Mouse (Mus musculus) limb, embryonic 10.5 days (tissue): ENCODE data around the gene Dgki. TPM values are rescaled to one million over a fixed set of nuclear protein-coding genes. Genes with fewer than 3 reads are reported as not detected.
A peak's percentile ranks its signal among the peaks of the same experiment; 100 is the strongest.

Experiments
- DNase-seq: peaks from one replicate; pipeline ENCODE4 v3.0.0-alpha.2; 2017; ENCODE audit warnings: low spot score
- H3K27ac ChIP-seq: fragments of 300-500 bp; sonication (generic); 2 replicates; pipeline ENCODE4 v1.5.1; 2016; ENCODE audit warnings: mild to moderate bottlenecking
- H3K27me3 ChIP-seq: fragments of 300-500 bp; sonication (generic); 2 replicates; pipeline ENCODE4 v1.6.1; 2016; ENCODE audit warnings: low read depth, mild to moderate bottlenecking; ENCODE audit not compliant: poor library complexity, severe bottlenecking
- H3K36me3 ChIP-seq: fragments of 300-500 bp; sonication (generic); 2 replicates; pipeline ENCODE4 v1.6.1; 2016; ENCODE audit warnings: mild to moderate bottlenecking, moderate library complexity
- H3K4me1 ChIP-seq: fragments of 300-500 bp; sonication (generic); 2 replicates; pipeline ENCODE4 v1.6.1; 2016
- H3K4me3 ChIP-seq: fragments of 300-500 bp; sonication (generic); 2 replicates; pipeline ENCODE4 v1.5.1; 2016; ENCODE audit warnings: mild to moderate bottlenecking, moderate library complexity
- H3K9me3 ChIP-seq: fragments of 300-500 bp; sonication (generic); replicated peaks from 2 replicates; pipeline ENCODE4 v1.6.1; 2016; ENCODE audit warnings: mild to moderate bottlenecking
- WGBS: fragments of 180-500 bp; shearing (Covaris S2); methylation state at CpG from one replicate; pipeline ENCODE4 v1.1.7; 2016; 5-methylcytosine and 5-hydroxymethylcytosine counted together
- polyA plus RNA-seq: library from polyadenylated mRNA; unstranded; fragments of >200 nt; fragmentation: Nextera tagmentation; extraction: Ambion mirVana; gene quantifications from 2 replicates; pipeline ENCODE4 v1.2.1, GENCODE M21; 2016

Dgki gene
- polyA plus RNA-seq, 1 experiment from 2014 or later, result 0.48 TPM

GRCm38 (mm10) chr6:37284879-37285278 is 15.1 kb downstream of the Dgki start:
- WGBS, result 93% methylated on average over 9 of the region's 9 CpGs
- no peaks in the 10 kb centered on the region for H3K27me3 ChIP-seq
- no peaks in the 10 kb centered on the region for H3K9me3 ChIP-seq
- DNase-seq, result no peak
- no peak overlapping the region for H3K4me3 ChIP-seq
- no peaks in the 10 kb centered on the region for H3K4me1 ChIP-seq
- H3K27ac ChIP-seq, result no peak overlapping the region
- no peaks in the 10 kb centered on the region for H3K36me3 ChIP-seq

DNA sequence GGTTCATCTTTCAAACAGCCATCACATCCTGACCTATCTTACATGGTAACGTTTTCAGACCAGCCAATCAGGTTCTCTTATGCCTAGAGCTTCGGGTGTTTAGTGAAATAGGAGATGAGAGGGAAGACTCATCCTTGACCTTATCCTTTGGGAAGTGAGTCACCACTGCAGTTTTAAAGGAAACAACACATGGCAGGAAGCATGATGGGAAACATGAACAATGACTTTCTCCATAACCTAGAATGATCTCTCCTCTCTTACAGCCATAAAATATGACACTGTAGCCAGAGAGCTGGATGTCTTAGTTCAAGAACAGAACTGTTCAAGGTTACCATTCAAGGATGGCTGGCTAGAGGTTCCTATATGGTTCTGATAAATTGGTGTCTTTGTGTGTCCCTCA is 16.6 kb downstream of the Dgki start:
- no peaks in the 10 kb centered on the region for H3K9me3 ChIP-seq

GRCm38 (mm10) chr6:37282659-37283058 is 17.3 kb downstream of the Dgki start:
- H3K27ac ChIP-seq, result no peak overlapping the region
- no peaks in the 10 kb centered on the region for H3K27me3 ChIP-seq
- WGBS, result 81% methylated on average over 1 of the region's 1 CpGs
- H3K4me1 ChIP-seq, result no peaks in the 10 kb centered on the region
- no peak overlapping the region for H3K4me3 ChIP-seq
- H3K36me3 ChIP-seq, result no peaks in the 10 kb centered on the region
- no peak for DNase-seq
- H3K9me3 ChIP-seq, result no peaks in the 10 kb centered on the region

More for the DNA sequence above, 16.6 kb downstream of the Dgki start:
- no peaks in the 10 kb centered on the region for H3K4me1 ChIP-seq
- H3K27me3 ChIP-seq, result no peaks in the 10 kb centered on the region
- 66% methylated on average over 2 of the region's 2 CpGs for WGBS
- no peak for DNase-seq
- H3K36me3 ChIP-seq, result no peaks in the 10 kb centered on the region
- no peak overlapping the region for H3K4me3 ChIP-seq
- no peak overlapping the region for H3K27ac ChIP-seq

DNA sequence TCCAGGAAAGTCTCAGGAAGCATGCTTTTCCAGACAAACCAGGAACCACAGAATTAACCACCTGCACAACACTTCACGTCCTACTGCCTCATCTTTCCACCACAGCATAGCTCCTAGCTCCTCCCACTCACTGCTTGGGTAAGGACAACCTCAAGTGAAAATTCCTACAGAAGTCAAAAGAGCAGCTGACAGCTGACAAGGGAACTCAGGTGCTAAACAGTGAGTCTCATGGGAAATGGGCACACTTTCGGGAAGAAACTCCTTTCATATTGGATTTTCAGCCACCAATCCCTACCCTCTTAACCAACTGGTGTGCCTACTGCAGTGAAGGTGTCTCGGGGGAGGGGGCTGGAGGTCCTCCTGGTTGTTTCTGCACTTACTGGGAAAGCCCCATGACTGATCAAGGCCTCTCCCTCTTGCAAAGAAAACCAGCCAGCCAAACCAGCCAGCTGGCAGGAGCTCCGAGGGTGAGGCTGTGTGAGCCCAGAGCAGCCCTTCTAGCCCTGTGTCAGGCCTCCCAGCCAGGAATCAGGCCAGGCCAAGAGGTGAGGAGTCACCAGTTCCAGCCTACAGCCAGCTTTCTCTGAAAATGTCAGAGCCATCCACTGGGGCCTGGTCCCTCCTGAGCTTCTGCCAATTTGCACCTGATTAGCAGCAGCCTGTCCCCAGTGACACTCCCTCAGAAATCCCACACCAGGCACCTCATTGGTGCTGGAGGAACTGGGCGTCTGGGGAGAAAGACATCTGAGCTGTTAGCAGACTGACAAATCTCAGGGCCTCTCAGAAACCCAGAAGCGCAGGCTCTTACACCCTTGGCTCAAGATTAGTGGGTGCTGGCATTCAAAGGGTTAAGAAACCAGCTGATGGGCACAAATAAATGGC is 22.9 kb downstream of the Dgki start:
- H3K27me3 ChIP-seq, result no peaks in the 10 kb centered on the region; the same call in 1 of the 2 replicates
- 33% methylated on average over 6 of the region's 6 CpGs for WGBS
- H3K4me1 ChIP-seq, result peaks cover 9% of the 10 kb centered on the region; the same call in 1 of the 2 replicates
- H3K4me3 ChIP-seq, result no peak overlapping the region
- no peaks in the 10 kb centered on the region for H3K9me3 ChIP-seq
- peak overlapping the region; percentile 38; the same call in 1 of the 2 replicates for H3K27ac ChIP-seq
- no peaks in the 10 kb centered on the region for H3K36me3 ChIP-seq
- no peak for DNase-seq

DNA sequence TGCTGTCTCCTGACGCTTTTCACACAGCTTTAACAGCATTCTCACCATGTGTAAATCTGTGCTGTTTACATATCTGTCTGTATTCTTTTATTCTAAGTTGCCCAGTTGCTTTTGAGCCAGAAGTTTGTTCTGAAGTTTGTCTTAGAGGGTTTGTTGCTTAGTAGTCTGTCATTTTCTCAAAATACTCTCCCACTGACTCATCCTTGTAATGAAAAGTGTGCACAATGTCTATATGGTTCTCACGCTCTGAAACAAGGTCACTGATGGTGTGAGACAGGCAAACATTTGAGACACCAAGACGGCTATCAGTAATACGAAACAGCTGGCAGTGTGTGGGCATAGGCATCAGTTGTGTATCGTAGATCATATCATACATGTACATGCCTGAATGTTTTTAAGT is 23.8 kb downstream of the Dgki start:
- H3K9me3 ChIP-seq, result no peaks in the 10 kb centered on the region
- H3K27me3 ChIP-seq, result no peaks in the 10 kb centered on the region; the same call in 1 of the 2 replicates
- H3K36me3 ChIP-seq, result no peaks in the 10 kb centered on the region
- peaks cover 9% of the 10 kb centered on the region; the same call in 1 of the 2 replicates for H3K4me1 ChIP-seq
- H3K27ac ChIP-seq, result no peak overlapping the region
- 68% methylated on average over 5 of the region's 5 CpGs for WGBS
- DNase-seq, result no peak
- no peak overlapping the region for H3K4me3 ChIP-seq

DNA sequence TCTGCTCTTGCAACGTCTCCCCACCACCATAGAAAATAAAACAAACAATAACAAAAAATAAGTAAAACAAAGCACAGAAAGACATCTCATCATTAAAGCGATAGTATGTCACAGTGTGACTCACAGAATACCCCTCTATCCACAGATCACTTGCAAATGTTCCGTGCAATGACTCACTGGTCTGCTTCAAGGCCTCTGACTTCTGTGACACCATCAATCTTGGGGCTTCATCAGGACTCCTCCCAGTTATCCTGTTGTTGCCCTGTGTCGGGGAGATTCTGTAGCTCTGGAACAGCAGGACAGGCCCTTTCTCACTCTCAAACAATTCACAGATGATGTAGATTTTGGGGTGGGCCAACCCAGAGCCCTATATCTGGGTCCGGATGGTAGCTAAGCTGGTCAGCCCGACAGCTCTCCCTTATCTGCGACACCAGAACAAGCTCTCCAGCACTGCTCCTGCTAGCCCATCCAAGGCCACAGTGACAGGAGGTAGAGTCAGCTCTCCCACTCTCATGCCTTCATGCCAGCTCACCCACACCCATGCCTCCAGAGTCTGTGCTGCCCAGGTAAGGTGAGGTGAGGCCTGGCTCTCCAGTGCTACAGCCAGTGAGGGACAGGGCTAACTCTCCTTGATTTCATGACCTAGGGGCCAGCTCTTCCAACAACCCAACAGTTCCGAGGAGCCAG is 28.9 kb downstream of the Dgki start:
- 62% methylated on average over 8 of the region's 8 CpGs for WGBS
- DNase-seq, result no peak

DNA sequence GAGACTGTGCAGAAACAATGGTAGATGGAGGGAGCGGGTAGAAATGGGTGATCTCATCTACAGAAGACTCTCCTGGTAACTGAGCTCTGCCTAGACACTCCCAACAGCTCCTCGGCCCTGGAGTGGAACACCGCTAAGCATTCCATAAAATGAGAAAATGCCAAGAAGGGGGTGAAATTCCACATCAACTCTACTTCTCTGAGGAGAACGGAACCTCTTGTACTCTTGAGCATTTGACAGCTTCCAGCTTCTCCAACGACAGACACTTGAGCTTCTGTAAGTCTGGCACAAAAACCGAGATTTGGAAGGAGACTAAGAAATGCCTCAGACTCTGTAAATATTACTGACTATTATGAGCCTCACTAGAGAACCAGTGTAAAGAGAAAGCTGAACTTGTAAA is 31.4 kb downstream of the Dgki start:
- Histone ChIP-seq H3K4me1 (no peaks in the 10 kb centered on the region), H3K4me3 (no peak overlapping the region), H3K36me3 (no peaks in the 10 kb centered on the region), H3K9me3 (no peaks in the 10 kb centered on the region), H3K27ac (no peak overlapping the region), H3K27me3 (no peaks in the 10 kb centered on the region)
- WGBS, result 92% methylated on average over 6 of the region's 6 CpGs
- DNase-seq, result no peak

More for the DNA sequence above, 28.9 kb downstream of the Dgki start:
- no peak overlapping the region for H3K4me3 ChIP-seq
- H3K9me3 ChIP-seq, result no peaks in the 10 kb centered on the region
- no peak overlapping the region for H3K27ac ChIP-seq
- no peaks in the 10 kb centered on the region for H3K4me1 ChIP-seq
- no peaks in the 10 kb centered on the region for H3K36me3 ChIP-seq
- no peaks in the 10 kb centered on the region for H3K27me3 ChIP-seq

DNA sequence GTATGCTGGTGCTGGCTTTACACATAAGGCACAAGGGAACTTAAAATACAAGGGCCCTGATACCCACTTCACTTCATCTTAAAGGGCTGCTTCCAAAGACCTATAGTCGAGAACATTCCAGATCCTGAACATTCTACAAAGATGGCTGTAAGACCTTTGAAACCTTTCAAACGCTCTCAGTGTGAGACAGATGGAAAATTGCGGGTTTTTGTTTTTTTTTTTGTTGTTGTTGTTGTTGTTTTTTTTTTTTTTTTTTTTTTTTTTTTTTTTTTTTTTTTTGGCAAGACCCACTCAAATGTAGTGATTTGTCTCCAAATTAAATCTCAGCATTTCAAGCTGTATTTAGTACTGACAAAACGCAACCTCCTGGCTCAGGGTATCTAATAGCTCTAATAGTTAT is 32.0 kb downstream of the Dgki start:
- Histone ChIP-seq H3K4me3 (no peak overlapping the region), H3K27ac (no peak overlapping the region), H3K9me3 (no peaks in the 10 kb centered on the region), H3K27me3 (no peaks in the 10 kb centered on the region), H3K4me1 (no peaks in the 10 kb centered on the region), H3K36me3 (no peaks in the 10 kb centered on the region)
- 90% methylated on average over 4 of the region's 4 CpGs for WGBS
- DNase-seq, result no peak

DNA sequence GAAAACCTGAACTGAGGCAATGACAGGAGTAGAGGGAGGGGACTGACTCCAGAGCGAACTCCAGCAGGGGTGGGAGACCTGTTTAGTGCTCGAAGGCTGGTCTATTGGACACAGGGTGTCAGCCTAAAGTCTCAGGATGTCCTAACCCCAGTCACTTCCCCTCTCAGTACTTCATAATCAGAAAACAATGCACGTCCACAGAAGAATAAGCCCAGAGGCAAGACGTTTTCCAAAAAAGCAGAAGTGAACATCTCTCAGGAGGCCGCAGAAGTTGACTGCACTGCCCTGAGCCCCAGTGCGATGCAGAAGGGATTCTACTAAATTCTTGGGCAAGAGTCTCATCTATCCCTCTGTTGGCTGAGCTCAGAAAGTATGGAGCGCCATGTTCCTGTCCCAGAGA is 37.5 kb downstream of the Dgki start:
- H3K4me3 ChIP-seq, result no peak overlapping the region
- H3K4me1 ChIP-seq, result no peaks in the 10 kb centered on the region
- DNase-seq, result no peak
- no peaks in the 10 kb centered on the region for H3K27me3 ChIP-seq
- no peaks in the 10 kb centered on the region for H3K9me3 ChIP-seq
- no peak overlapping the region for H3K27ac ChIP-seq
- WGBS, result 83% methylated on average over 7 of the region's 7 CpGs
- no peaks in the 10 kb centered on the region for H3K36me3 ChIP-seq

DNA sequence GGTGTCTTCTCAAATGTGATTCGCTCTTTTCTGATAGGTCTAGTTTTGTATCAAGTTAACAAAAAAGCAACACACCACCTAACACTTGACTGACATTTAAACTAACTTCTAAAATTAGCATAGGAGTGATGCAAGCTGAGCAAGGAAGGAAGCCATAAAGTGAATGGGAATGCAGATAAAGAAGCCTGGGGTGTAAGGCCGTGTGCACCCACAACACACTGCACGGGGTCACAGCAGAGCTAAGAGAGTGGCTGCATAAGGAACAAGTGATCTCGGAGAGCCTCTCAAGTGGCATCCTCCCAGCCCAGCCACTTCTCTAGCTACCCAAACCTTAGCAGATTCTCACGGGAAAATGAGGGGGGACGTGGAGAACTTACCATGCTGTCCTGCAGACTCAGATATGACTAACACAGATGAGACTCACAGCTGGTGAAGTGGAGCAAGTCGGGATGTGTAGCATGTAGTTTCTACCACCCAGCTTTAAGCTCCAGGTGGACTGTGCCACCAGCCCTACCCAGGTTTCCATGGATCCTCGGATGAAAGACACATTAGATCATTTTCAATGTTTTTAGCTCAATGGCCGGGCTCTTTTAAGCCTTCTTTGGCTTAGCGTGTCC is 38.6 kb downstream of the Dgki start:
- H3K4me3 ChIP-seq, result no peak overlapping the region
- H3K36me3 ChIP-seq, result no peaks in the 10 kb centered on the region
- H3K27me3 ChIP-seq, result no peaks in the 10 kb centered on the region
- DNase-seq, result no peak
- H3K27ac ChIP-seq, result no peak overlapping the region
- H3K9me3 ChIP-seq, result no peaks in the 10 kb centered on the region
- H3K4me1 ChIP-seq, result no peaks in the 10 kb centered on the region
- WGBS, result 85% methylated on average over 10 of the region's 10 CpGs

- Histone ChIP-seq H3K27ac (no peak overlapping the region), H3K36me3 (no peaks in the 10 kb centered on the region), H3K4me3 (no peak overlapping the region), H3K27me3 (no peaks in the 10 kb centered on the region), H3K4me1 (peaks cover 13% of the 10 kb centered on the region), H3K9me3 (no peaks in the 10 kb centered on the region)
- 89% methylated on average over 7 of the region's 7 CpGs for WGBS
- no peak for DNase-seq
Observed at GRCm38 (mm10) chr6:37258662-37259061, 41.3 kb downstream of the Dgki start.

GRCm38 (mm10) chr6:37254144-37254543 is 45.8 kb downstream of the Dgki start:
- H3K9me3 ChIP-seq, result no peaks in the 10 kb centered on the region
- H3K36me3 ChIP-seq, result no peaks in the 10 kb centered on the region
- no peaks in the 10 kb centered on the region for H3K27me3 ChIP-seq
- no peak overlapping the region for H3K4me3 ChIP-seq
- H3K27ac ChIP-seq, result 0 out of 2 replicates have a peak overlapping the region, but pooled peaks have one; percentile 17
- H3K4me1 ChIP-seq, result peaks cover 23% of the 10 kb centered on the region
- peak; percentile 79 for DNase-seq
- WGBS, result 11% methylated on average over 8 of the region's 8 CpGs

DNA sequence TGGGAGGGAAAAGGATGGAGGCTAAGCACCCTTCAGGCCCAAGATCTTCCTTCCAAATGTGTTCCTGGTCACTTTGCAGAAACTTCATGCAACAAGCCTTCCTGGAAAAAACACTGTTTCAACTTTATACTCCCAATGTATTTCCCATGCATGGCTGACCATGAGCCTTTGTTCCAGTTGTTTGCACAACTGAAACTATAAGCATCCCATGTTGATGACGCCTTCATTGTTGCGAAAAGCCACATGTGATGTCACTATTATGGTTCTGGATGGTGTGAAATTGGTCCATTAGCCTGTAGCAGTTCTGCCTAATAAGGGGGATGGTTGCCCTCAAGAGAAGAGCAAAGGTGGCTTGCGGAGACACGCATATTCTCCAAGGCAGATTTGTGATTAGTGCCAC is 47.4 kb downstream of the Dgki start:
- H3K9me3 ChIP-seq, result no peaks in the 10 kb centered on the region
- no peaks in the 10 kb centered on the region for H3K27me3 ChIP-seq
- H3K36me3 ChIP-seq, result no peaks in the 10 kb centered on the region
- no peak overlapping the region for H3K27ac ChIP-seq
- no peak overlapping the region for H3K4me3 ChIP-seq
- peaks cover 23% of the 10 kb centered on the region for H3K4me1 ChIP-seq
- DNase-seq, result no peak
- 85% methylated on average over 4 of the region's 4 CpGs for WGBS
